Mouse (Mus musculus): ENCODE data around the gene Atmin. TPM values are rescaled to one million over a fixed set of nuclear protein-coding genes. Genes with fewer than 3 reads are reported as not detected.

The Atmin gene
- polyA plus RNA-seq, 1 experiment = 13.3 TPM

- DNase-seq (ENCODE audit: low read depth) = no peak
Observed at GRCm38 (mm10) chr8:116951369-116951768, 8.2 kb downstream of the Atmin start.

- no peak for DNase-seq (ENCODE audit: low read depth)
Observed at GRCm38 (mm10) chr8:116951778-116952177, 8.6 kb downstream of the Atmin start.

GRCm38 (mm10) chr8:116952428-116952827, 9.2 kb downstream of the Atmin start:
- DNase-seq (ENCODE audit: low read depth) = no peak

- DNase-seq (ENCODE audit: low read depth) = no peak
Observed at GRCm38 (mm10) chr8:116954415-116954814, 11.2 kb downstream of the Atmin start.

- DNase-seq (ENCODE audit: low read depth) = no peak
Observed at GRCm38 (mm10) chr8:116969531-116969930, 26.3 kb downstream of the Atmin start.

GRCm38 (mm10) chr8:116975066-116975465, 31.9 kb downstream of the Atmin start:
- DNase-seq (ENCODE audit: low read depth) = no peak

- DNase-seq (ENCODE audit: low read depth) = no peak
Observed at GRCm38 (mm10) chr8:116975606-116976005, 32.4 kb downstream of the Atmin start.

GRCm38 (mm10) chr8:116978052-116978451, 34.9 kb downstream of the Atmin start:
- DNase-seq (ENCODE audit: low read depth) = no peak

GRCm38 (mm10) chr8:116978631-116979256, 35.6 kb downstream of the Atmin start, which contains the start of gene 1700030J22Rik:
1700030J22Rik (minus strand) TSS chr8:116978959.
- peak; percentile 78 for DNase-seq (ENCODE audit: low read depth)

GRCm38 (mm10) chr8:116980117-116980516, 36.9 kb downstream of the Atmin start:
- no peak for DNase-seq (ENCODE audit: low read depth)

GRCm38 (mm10) chr8:116989842-116990241, 46.6 kb downstream of the Atmin start:
- DNase-seq (ENCODE audit: low read depth) = no peak

- DNase-seq (ENCODE audit: low read depth) = no peak
Observed at GRCm38 (mm10) chr8:116991241-116991640, 48.0 kb downstream of the Atmin start.

GRCm38 (mm10) chr8:116992176-116992971, 49.2 kb downstream of the Atmin start:
- no peak for DNase-seq (ENCODE audit: low read depth)

GRCm38 (mm10) chr8:116993095-116993867, 50.1 kb downstream of the Atmin start, which contains the start of gene Gcsh:
Gcsh (minus strand) TSS chr8:116993537.
- DNase-seq (ENCODE audit: low read depth) = peak; percentile 84

- DNase-seq (ENCODE audit: low read depth) = no peak
Observed at GRCm38 (mm10) chr8:116994016-116994716, 51.0 kb downstream of the Atmin start.

Other genes with a start within 250 kb of the Atmin start
- gene Cdyl2, start 210.4 kb upstream of the Atmin start, polyA plus RNA-seq (2012; rRNA removed) = 2.1 and 3.2 TPM in 2 replicates
- 6.5 and 7.6 TPM in 2 replicates for gene Cmc2, start 21.9 kb upstream of the Atmin start, polyA plus RNA-seq (2012; rRNA removed)
- 1.8 and 2.3 TPM in 2 replicates for gene Cenpn, start 21.7 kb upstream of the Atmin start, polyA plus RNA-seq (2012; rRNA removed)
- gene 1700030J22Rik, start 35.6 kb downstream of the Atmin start, polyA plus RNA-seq (2012; rRNA removed) = 2.0 and 2.2 TPM in 2 replicates
- gene Gcsh, start 50.1 kb downstream of the Atmin start, polyA plus RNA-seq (2012; rRNA removed) = 72.6 and 88.8 TPM in 2 replicates
- gene Pkd1l2, start 139.1 kb downstream of the Atmin start, polyA plus RNA-seq (2012; rRNA removed) = 0.04 and 0.15 TPM in 2 replicates
- gene Bco1, start 152.5 kb downstream of the Atmin start, polyA plus RNA-seq (2012; rRNA removed) = 0.25 and 0.32 TPM in 2 replicates
- 3.2 and 3.5 TPM in 2 replicates for gene Gan, start 214.7 kb downstream of the Atmin start, polyA plus RNA-seq (2012; rRNA removed)